Mouse (Mus musculus) neural tube, embryonic 14.5 days (tissue): Measurements from ENCODE around the gene S100a10. TPM values are rescaled to one million over a fixed set of nuclear protein-coding genes. Genes with fewer than 3 reads are reported as not detected.
"Not testable (repeated sequence)": the region's sequence is repeated elsewhere in the genome, so short reads cannot be mapped to it uniquely, and the experiment has no call there.

Experiments
- ATAC-seq: fragments of 200-750 bp; cut with Nextera tagmentation; 2 replicates; pipeline ENCODE4 v1.8.0; 2017; ENCODE audit warnings: low read depth, mild to moderate bottlenecking, moderate TSS enrichment, moderate library complexity
- H3K27ac ChIP-seq: fragments of 300-500 bp; sonication (generic); 2 replicates; pipeline ENCODE4 v1.5.1; 2014; ENCODE audit warnings: low read depth, mild to moderate bottlenecking, control low read depth, low read length, moderate library complexity, mixed read lengths
- H3K27me3 ChIP-seq: fragments of 300-500 bp; sonication (generic); 2 replicates; pipeline ENCODE4 v1.6.1; 2014; ENCODE audit warnings: low read length; ENCODE audit not compliant: control insufficient read depth, insufficient read depth
- H3K36me3 ChIP-seq: fragments of 300-500 bp; sonication (generic); 2 replicates; pipeline ENCODE4 v1.6.1; 2014; ENCODE audit warnings: low read length, mixed read lengths; ENCODE audit not compliant: control insufficient read depth, insufficient read depth
- H3K4me1 ChIP-seq: fragments of 300-500 bp; sonication (generic); 2 replicates; pipeline ENCODE4 v1.6.1; 2014; ENCODE audit warnings: low read length; ENCODE audit not compliant: control insufficient read depth, insufficient read depth
- H3K4me2 ChIP-seq: fragments of 300-500 bp; sonication (generic); 2 replicates; pipeline ENCODE4 v1.6.1; 2014; ENCODE audit warnings: mild to moderate bottlenecking, low read depth, low read length, control low read depth
- H3K4me3 ChIP-seq: fragments of 300-500 bp; sonication (generic); 2 replicates; pipeline ENCODE4 v1.5.1; 2014; ENCODE audit warnings: low read depth, low read length, control low read depth, mixed read lengths
- H3K9ac ChIP-seq: fragments of 300-500 bp; sonication (generic); replicated peaks from 2 replicates; pipeline ENCODE4 v1.6.1; 2014; ENCODE audit warnings: low read depth, mild to moderate bottlenecking, control low read depth, low read length, mixed read lengths
- H3K9me3 ChIP-seq: fragments of 300-500 bp; sonication (generic); 2 replicates; pipeline ENCODE4 v1.6.1; 2016; ENCODE audit warnings: low read length; ENCODE audit not compliant: control insufficient read depth
- WGBS: fragments of 180-500 bp; shearing (Covaris S2); extraction: QIAGEN DNeasy Blood & Tissue Kit; methylation state at CpG from one replicate; pipeline ENCODE4 v1.1.7; 2014; 5-methylcytosine and 5-hydroxymethylcytosine counted together
- polyA plus RNA-seq: library from polyadenylated mRNA; unstranded; fragments of >200 nt; fragmentation: Nextera tagmentation; extraction: Ambion mirVana; gene quantifications from 2 replicates; pipeline ENCODE4 v1.2.1, GENCODE M21; 2014

Gene S100a10
- polyA plus RNA-seq, 1 experiment from 2014 or later = 176 TPM

GRCm38 (mm10) chr3:93600206-93600605, 45.3 kb downstream of the S100a10 start:
- Histone ChIP-seq H3K36me3 (no peaks in the 10 kb centered on the region), H3K9me3 (no peaks in the 10 kb centered on the region), H3K9ac (no peak overlapping the region), H3K4me1 (no peaks in the 10 kb centered on the region), H3K4me3 (no peak overlapping the region), H3K4me2 (no peak overlapping the region), H3K27me3 (peaks cover 6% of the 10 kb centered on the region; the same call in 1 of the 2 replicates), H3K27ac (no peak overlapping the region)
- 93% methylated on average over 2 of the region's 2 CpGs for WGBS
- no peak for ATAC-seq

- 70% methylated on average over 1 of the region's 1 CpGs for WGBS
- H3K9me3 ChIP-seq = no peaks in the 10 kb centered on the region
Observed at GRCm38 (mm10) chr3:93601903-93602302, 47.0 kb downstream of the S100a10 start.

GRCm38 (mm10) chr3:93608970-93609369, 54.1 kb downstream of the S100a10 start:
- not testable (repeated sequence) for H3K9me3 ChIP-seq, H3K36me3 ChIP-seq, H3K4me1 ChIP-seq, H3K9ac ChIP-seq, H3K4me3 ChIP-seq, H3K27ac ChIP-seq, H3K27me3 ChIP-seq, H3K4me2 ChIP-seq
- ATAC-seq = peak; percentile 85; the same call in 1 of the 2 replicates

More at GRCm38 (mm10) chr3:93601903-93602302, 47.0 kb downstream of the S100a10 start:
- Histone ChIP-seq H3K27ac (no peak overlapping the region), H3K9ac (no peak overlapping the region), H3K4me1 (no peaks in the 10 kb centered on the region), H3K27me3 (peaks cover 3% of the 10 kb centered on the region; the same call in 1 of the 2 replicates), H3K36me3 (no peaks in the 10 kb centered on the region), H3K4me2 (no peak overlapping the region), H3K4me3 (no peak overlapping the region)
- no peak for ATAC-seq

Other genes starting within 250 kb of the S100a10 start
- gene Hrnr, start 235.3 kb upstream of the S100a10 start, polyA plus RNA-seq = not detected in 2 replicates
- gene Rptn, start 161.4 kb upstream of the S100a10 start, polyA plus RNA-seq = not detected in 2 replicates
- gene Tchh, start 112.8 kb upstream of the S100a10 start, polyA plus RNA-seq = 1.3 and 1.4 TPM in 2 replicates
- 0.13 TPM in 1 of 2 replicates, not detected in the other for gene Tchhl1, start 86.3 kb upstream of the S100a10 start, polyA plus RNA-seq
- gene S100a11, start 34.6 kb upstream of the S100a10 start, polyA plus RNA-seq = 104 and 220 TPM in 2 replicates
- gene Tdpoz2, start 97.6 kb downstream of the S100a10 start, polyA plus RNA-seq = not detected in 2 replicates
- gene Tdpoz1, start 121.2 kb downstream of the S100a10 start, polyA plus RNA-seq = not detected in 2 replicates
- gene Gm37596, start 138.0 kb downstream of the S100a10 start, polyA plus RNA-seq = not detected in 2 replicates
- not detected in 2 replicates for gene Gm5773, start 217.9 kb downstream of the S100a10 start, polyA plus RNA-seq
- not detected in 2 replicates for gene Tdpoz4, start 241.3 kb downstream of the S100a10 start, polyA plus RNA-seq